Mouse (Mus musculus) forelimb bud, embryonic 11.5 days (tissue): ENCODE data around the gene Baiap2l1.

Source experiments
- DNase-seq: peaks from one replicate; pipeline ENCODE4 v3.0.0-alpha.2; 2012; ENCODE audit warnings: low read depth, low spot score

Gene Baiap2l1

GRCm38 (mm10) chr5:144286591-144287266 is 71.2 kb downstream of the Baiap2l1 start:
- DNase-seq = no peak

DNA sequence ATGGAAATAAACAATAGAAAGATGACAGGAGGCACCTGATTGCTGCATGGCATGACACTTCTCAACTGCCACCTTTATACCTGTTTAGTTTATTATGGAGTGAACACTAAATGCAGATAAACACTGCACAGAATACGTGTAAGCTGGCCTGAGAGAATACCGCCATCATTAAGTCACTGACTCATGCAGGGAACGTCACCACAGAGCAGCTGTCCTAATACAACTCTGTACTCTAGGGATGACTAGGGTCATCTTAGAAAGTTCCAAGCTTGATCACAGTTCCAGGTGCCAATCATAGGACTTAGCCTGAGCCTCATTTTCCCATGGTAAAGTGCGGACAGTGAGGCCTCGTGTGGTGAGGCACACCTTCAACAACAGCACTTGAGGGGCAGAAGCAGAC is 73.3 kb downstream of the Baiap2l1 start:
- DNase-seq = no peak

GRCm38 (mm10) chr5:144283551-144284031 is 74.3 kb downstream of the Baiap2l1 start:
- no peak for DNase-seq

DNA sequence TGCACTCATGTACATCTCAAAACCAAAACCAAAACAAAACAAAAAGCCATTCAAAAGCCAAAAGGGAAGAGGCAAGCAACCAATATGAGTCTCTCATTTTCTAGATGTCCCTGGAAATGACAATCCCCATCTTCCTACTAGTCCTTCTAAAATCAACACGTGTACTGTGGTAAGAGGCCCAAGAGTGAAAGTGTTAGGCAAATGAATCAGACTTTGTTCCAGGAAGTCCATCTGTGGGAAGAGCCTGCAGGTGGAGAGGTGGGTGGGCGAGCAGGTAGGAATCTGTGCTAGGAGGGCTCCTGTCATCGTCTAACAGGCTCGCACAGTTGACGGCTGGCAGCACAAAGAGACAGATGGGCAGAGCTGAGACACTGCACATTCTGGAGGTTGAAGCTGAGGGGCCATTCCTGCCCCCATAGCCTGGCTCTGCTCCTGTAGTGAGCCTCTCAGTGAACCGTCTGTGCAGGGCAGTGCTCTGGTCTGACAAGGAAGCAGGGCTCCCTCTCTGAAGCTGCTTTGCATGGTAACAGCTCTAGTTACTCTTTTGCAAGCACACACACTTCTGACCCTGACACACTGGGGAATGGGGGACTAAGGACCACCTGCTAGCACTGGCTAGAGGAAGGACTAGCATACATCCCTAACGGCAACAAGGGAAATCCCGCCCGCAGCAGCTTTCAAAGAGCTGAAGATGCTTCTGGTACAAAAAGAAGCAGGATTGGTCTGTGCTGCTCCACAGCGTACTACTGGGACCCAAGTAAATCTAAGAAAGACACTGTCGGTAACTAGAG is 75.2 kb downstream of the Baiap2l1 start:
- no peak for DNase-seq

GRCm38 (mm10) chr5:144279926-144280325 is 78.0 kb downstream of the Baiap2l1 start:
- DNase-seq = no peak

DNA sequence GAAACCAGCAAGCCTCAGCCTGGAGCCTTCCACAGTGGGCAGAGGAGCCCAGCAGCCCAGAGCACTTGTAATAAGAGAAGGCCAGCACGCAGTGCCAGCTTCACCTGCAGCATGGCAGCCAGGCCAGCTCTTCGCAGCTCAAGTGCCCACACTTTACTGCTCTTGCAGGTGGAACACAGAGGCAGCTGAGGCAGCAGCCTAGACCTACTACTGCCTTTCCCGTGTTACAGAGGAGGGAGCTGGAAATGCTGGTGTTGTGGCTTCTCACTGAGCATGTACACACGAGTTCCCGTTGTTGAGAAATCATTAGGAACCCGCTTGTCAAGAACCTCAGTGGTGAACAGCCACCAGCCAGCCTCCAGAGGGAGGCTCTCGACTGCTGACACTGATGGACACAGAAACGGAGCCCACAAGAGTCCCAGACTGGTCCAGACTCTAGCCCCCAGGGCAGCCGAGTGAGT is 78.8 kb downstream of the Baiap2l1 start:
- DNase-seq = no peak

- no peak for DNase-seq
Measured at GRCm38 (mm10) chr5:144278374-144278960, 79.4 kb downstream of the Baiap2l1 start.

DNA sequence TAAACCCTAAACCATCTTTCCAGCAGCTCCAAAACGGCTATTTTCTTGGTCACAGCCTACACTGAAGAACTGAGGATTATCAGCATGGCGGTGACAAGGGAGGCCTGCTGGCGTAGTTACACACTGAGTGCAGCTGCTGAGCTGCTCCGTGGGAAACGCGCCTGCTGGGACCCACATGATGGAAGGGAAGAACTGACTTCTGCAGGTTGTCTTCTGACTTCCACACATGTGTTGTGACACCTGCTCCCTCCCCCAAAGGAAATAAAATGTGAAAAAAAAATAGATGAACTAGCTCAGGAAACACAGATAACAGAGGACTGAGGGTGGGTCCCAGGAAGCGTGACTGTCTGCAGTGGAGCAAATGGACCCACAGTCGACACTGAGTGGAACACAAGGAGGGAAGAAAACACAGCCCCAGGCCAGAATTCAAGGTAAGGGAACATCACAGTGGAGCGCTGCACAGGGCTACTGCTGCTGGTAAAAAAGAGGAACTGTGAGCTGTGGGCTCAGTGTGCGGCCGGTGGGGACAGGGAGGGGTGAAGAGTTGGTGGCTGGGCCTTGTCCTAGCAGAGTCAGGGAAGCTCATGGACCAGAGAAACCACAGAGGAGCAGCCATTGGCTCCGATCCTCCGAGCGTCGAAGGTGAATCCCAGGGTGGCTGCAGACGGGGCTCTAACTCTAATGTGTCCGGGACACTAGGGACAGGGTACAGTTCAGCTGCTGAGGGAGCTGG is 80.8 kb downstream of the Baiap2l1 start:
- DNase-seq = no peak

DNA sequence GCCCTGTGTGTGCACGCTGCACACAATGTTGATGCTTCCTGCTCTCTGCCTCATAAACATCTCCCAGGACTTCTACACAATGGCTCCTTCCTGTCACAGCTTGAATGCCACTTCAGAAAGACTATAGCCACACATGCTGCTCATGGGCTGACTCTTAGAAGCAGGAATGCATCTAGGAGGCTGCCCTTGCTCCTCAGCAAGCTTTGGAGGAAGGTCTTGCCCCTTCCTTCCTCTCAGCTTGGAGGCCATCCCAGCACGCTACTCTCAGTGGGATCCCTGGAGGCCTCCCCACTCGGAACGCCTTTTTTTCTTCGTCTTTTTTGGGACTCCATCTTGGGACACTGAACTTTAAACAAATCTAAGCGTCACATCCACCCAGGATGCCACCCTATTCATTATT is 83.0 kb downstream of the Baiap2l1 start:
- no peak for DNase-seq

GRCm38 (mm10) chr5:144271772-144272171 is 86.1 kb downstream of the Baiap2l1 start:
- DNase-seq = no peak

- DNase-seq = no peak
Measured at GRCm38 (mm10) chr5:144271118-144271517, 86.8 kb downstream of the Baiap2l1 start.

DNA sequence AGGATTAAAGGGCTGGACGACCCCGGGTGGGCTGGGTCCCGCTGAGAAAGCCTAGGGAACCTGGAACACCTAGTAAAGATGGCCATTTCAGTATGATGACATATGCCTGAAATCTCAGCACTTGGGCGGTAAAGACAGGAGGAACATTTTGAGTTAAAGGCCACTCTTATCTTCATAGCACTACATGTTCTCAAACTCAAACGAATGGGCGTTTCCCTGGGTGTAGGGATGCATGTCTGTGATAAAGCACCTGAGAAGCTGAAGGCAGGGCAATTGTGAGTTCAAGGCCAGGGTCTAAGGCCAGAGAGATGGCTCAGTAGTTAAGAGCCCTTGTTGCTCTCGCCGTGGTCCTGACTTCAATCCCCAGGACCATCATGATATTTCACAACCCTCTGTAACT is 87.5 kb downstream of the Baiap2l1 start:
- no peak for DNase-seq

- DNase-seq = no peak
Measured at GRCm38 (mm10) chr5:144269926-144270325, 88.0 kb downstream of the Baiap2l1 start.

DNA sequence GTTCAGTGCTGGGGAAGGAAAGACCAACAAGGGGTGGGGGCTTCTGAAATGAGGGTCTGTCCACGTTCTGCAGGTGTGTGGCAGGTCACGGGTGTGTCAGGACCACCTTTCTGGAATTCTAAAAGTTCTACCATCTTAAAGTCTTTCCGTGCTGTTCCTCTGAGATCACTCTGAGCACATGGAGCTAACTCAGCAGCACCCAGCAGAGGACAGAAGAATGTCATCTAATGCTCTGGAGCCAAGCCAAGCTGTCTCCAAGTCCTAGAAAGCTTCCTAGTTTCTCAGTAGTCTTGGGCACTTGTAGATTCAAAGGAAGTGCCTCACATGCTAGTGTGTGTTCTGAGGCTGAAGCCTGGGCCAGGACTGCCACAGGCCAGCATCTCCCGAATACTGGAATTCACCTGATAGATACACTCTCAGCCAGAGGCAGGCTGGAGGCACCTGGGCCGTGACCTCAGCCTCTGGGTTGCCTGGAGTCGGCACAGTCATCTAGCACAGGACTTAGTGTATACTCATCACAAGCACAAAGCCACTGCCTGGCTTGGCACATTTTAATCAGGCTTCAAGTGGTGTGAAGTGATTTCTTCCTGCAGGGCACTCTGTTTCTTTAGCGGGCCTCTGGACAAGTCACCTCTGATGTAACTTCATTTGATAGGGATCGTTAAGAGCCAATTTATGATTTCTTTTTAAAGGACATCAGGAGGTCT is 90.2 kb downstream of the Baiap2l1 start:
- DNase-seq = peak; percentile 35

DNA sequence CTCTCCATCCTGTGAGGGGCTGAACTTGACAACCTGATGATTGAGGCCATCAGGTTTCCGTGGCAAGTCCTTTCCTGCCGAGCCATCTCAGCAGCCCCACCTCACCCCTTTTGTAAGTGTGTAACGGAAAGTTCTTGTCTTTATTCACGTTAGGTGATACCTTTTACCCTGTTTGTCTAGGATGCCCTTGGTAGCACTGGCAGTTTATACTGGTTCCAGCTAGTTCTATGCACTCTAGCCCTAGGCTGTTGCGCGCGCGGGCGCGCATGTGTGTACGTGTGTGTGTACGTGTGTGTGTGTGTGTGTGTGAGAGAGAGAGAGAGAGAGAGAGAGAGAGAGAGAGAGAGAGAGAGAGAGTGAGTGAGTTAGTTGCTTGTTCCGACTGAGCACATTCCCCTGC is 94.4 kb downstream of the Baiap2l1 start:
- no peak for DNase-seq

- no peak for DNase-seq
Measured at GRCm38 (mm10) chr5:144263082-144263481, 94.8 kb downstream of the Baiap2l1 start.

GRCm38 (mm10) chr5:144261829-144262228 is 96.1 kb downstream of the Baiap2l1 start:
- no peak for DNase-seq

DNA sequence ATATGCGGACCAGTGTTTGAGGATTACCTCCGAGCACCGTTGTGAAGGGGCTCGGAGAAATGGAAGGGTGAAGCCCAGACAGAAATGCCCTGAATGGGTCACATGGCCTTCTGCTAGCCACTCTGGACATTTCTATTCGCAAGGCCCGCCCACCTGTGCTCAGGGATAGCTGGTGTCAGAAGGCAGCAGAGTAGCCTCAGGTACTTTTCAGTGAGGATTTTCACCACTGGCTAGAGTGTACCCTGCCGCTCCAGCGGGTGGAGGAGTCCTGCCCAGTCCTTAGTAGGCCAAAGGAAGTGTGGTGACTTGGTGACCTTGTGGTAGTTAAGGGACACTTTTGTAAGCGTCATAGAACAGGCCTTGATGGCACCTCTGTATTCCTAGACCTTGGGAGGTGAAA is 96.6 kb downstream of the Baiap2l1 start:
- DNase-seq = no peak

DNA sequence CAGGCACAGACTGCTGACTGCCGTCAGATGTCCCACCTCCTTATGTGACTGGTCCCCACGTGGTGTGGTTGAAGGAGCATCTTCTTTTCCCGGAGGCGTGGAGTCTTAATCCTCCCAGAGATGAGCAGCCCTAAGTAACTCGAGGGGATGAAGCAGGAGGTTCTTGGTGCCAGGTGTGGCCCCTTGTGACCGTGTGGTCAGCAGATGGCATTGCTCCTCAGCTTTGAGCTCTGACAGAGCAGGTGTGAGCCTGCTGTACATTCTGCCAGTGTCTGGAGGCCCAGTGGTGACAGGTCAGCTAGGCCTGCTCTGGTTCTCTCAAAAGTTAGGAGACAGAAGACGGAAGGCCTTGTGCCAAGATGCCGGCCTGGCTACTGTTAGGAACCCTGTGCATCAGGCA is 97.4 kb downstream of the Baiap2l1 start:
- no peak for DNase-seq

DNA sequence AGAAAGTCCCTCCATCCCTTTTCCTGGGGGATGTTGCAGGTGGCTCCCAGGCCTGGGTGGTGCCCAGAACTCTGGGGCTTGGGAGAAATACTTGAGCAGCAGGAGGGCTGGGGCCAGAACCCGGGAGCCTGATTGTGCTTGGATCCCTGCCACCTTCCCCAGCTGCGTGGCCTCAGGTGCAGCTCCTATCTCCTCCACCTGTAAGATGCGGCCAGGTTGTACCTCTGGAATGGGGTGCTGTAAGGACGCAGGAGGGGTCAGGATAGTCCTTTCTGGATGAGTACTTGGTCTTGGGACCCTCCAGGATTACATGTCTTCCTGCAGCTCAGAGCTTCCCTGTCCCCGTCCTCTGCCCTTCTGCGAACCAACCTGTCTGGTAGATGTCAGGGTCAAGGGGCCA is 98.7 kb downstream of the Baiap2l1 start:
- no peak for DNase-seq

DNA sequence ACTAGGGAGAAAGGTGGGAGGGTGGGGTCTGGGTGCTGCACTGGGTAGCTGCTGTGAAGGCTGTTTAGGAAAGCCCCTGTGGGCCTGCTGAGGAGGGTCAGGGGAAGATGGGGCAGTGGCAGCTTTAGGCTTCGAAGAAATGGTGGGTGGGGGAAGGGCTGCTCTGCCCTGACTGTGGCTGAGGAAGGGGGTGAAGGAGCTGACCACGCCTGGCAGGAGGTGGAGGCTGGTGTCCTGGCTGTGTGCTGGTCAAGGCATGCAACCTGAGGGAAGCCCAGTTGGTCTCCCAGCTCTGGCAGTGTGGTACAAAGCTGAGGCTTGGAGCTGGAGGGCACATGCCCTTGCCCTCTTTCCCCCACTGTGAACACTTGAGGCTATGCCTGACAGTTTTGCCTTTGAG is 99.2 kb downstream of the Baiap2l1 start:
- DNase-seq = no peak
